Mouse (Mus musculus) adrenal gland, postnatal 0 days (tissue): ENCODE data around the gene Hcn3. TPM values are rescaled to one million over a fixed set of nuclear protein-coding genes. Genes with fewer than 3 reads are reported as not detected.

Source experiments
- polyA plus RNA-seq: library from polyadenylated mRNA; unstranded; fragments of >200 nt; fragmentation: Nextera tagmentation; extraction: Ambion mirVana; gene quantifications from 2 replicates; pipeline ENCODE4 v1.2.1, GENCODE M21; 2015

Hcn3 gene
- polyA plus RNA-seq = 5.8 and 7.6 TPM in 2 replicates

GRCm38 (mm10) chr3:89159616-89160344, at the start of gene Hcn3:
Gene Hcn3, minus strand, starts transcription at chr3:89160196.

GRCm38 (mm10) chr3:89202253-89203141, 42.5 kb upstream of the Hcn3 start, which contains the start of gene Gba:
Gene Gba, plus strand, starts transcription at chr3:89202928.

DNA sequence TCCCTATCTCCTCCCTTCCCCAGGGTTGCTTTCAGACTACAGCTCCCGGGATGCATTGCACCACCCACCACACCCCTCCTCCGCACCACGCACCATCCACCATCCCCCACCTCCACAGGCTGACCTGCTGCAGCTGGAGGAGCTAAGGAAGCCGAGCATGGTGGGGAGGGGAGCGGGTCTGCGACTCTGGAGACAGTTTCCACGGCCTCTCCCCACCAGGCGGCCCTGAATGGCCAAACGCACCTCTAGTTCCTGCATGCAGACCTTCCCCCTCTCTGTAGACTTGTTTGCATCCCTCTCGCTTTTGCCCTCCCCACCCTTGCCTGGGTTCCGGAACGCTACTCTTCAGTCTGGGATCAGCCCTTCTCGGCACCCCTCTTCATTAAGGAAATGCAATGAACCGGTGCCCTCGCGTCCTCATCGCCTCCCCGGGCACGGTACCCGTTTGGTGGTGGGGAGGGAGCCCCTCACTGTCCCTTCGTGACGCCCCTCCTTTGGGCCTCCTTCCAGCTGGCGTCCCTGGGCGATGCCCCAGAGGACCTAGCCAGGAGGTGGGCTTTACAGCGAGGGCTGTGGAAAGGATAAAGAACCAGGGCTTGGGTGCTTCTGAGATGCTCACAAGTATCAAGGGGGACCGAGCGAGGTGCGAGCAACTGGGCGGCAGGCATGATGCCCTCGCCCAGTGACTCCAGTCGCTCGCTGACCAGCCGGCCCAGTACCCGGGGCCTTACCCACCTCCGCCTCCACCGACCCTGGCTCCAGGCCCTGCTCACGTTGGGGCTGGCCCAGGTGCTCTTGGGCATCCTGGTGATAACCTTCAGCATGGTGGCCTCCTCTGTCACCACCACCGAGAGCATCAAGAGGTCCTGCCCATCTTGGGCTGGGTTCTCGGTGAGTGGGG, 23.3 kb upstream of the Hcn3 start, which contains the start of gene Fam189b:
Gene Fam189b, plus strand, starts transcription at position 86 of the 901 bp plus-strand sequence.

GRCm38 (mm10) chr3:89177242-89178106, 17.5 kb upstream of the Hcn3 start, which contains the start of gene Scamp3:
Gene Scamp3, plus strand, starts transcription at chr3:89177473.

DNA sequence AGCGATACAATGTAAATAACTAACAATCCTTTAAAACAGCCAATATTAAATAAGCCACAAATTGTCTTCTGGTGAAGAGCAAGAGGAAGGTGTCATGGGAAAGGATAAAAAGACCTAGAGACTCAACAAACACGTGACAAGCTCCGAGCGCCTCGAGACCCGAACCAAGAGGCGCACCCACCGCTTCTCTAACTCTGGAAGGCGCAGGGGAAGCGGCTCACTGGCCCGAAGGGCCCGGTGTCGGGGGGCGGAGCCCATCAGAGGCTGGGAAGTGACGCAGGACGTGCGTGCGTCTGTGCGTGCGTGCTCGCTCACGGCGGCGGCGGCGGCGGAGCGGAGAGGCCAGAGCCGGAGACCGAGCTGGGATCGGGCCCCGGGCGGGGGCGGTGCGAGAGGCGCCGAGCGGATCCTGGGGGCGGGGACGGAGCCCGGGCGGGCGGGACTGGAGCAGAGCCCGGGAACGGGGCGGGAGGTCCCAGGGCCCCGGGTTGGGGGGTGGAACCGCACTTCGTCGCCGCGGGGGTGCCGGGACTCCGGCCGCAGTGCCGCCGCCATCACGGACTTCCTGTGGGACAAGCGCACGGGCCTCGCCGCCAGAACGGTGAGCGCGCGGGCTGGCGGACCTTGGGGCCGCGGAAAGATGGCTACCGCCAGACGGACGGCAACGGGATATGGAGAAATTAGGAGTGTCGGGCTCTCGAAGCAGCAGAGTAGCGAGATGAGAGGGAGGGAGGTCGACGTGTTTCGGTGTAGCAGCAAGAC, 4.7 kb upstream of the Hcn3 start, which contains the start of gene Clk2:
Gene Clk2, plus strand, starts transcription at position 290 of the 762 bp plus-strand sequence.

DNA sequence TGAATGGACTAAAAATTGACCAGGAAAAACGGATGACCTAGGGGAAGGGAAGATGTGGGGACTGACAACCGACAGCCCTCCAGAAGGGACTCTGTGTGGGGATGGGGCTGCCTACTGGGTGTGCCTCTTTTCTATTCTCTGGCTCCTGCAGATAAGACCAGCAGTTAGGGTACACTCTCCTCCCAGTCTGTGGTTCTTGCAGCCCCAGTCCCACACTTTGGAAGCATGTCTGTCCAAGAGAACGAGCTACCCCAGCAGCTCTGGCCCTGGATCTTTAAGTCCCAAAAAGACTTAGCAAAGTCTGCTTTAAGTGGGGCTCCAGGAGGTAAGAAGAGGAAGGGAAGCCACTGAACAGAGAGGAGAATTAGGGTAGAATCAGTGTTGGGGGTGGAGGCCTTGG, 24.0 kb downstream of the Hcn3 start, which contains the start of gene Pklr:
Gene Pklr, plus strand, starts transcription at position 185 of the 400 bp plus-strand sequence.

DNA sequence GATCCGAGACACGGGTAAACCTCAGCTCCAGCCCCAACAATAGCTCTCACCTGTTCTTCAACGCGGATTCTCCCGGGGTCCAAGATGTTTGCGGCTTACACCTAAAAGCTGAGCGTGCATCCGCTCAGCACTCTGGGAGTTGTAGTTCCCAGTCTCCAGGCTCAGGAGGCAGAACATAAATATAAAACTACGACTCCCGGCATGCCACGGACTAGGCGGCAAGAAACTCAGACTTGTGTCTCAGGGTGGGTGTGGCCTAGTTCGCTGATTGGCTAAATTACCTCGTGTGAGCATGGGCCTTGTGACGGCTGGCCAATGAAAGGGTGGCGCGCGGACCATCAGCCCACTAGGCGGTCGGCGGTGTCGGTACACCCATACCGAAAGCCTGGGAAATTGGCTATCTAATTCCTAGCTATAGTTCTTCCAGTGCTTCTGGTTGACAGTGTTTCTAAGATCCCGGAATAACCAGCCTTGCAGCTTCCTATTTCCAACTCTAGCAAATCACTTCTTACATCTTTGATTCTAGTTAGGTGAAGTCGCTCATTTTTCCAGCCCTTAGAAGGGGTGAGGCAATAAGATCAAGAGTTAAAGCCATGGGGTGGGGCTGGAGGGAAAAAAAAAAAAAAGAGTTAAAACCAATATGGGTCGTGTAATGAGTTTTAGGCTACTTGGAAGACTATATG, 58.0 kb downstream of the Hcn3 start, which contains the start of gene Fdps:
Gene Fdps, minus strand, starts transcription at position 148 of the 683 bp plus-strand sequence.

DNA sequence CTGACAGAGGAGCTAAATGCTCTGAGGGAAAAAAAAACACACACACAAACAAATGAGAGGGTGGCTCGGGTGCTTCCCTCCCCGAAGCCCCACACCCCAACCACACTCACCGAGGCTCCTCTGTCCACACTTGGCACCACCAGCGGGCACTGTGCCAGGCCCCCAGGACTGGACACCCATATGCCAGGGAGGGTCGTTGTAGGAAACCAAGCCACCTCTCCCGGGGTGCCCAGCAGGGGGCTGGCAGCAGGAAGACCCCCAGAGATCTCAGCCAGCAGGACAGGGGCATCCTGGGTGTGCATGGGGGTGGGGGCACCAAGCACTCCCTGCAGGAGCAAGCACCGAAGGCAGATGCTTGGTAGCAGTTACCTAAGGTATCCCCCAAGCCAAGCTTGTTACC, 59.2 kb downstream of the Hcn3 start, which contains the start of gene Gm43738:
Gene Gm43738, minus strand, starts transcription at position 289 of the 400 bp plus-strand sequence.

Other genes starting within 250 kb of the Hcn3 start
- 21.5 and 34.1 TPM in 2 replicates for gene Msto1, start 246.2 kb downstream of the Hcn3 start, polyA plus RNA-seq
- 9.6 and 13.6 TPM in 2 replicates for gene Ash1l, start 209.6 kb downstream of the Hcn3 start, polyA plus RNA-seq
- gene Dap3, start 209.0 kb downstream of the Hcn3 start, polyA plus RNA-seq = 99.1 and 149 TPM in 2 replicates
- 21.4 and 28.7 TPM in 2 replicates for gene Rusc1, start 66.9 kb downstream of the Hcn3 start, polyA plus RNA-seq
- 0.07 TPM in 1 of 2 replicates, not detected in the other for gene Gm43738, start 59.1 kb downstream of the Hcn3 start, polyA plus RNA-seq
- gene Fdps, start 58.2 kb downstream of the Hcn3 start, polyA plus RNA-seq = 166 and 200 TPM in 2 replicates
- 1.1 and 3.9 TPM in 2 replicates for gene Pklr, start 24.1 kb downstream of the Hcn3 start, polyA plus RNA-seq
- gene Clk2, start 4.6 kb upstream of the Hcn3 start, polyA plus RNA-seq = 12.7 and 19.7 TPM in 2 replicates
- gene Scamp3, start 17.3 kb upstream of the Hcn3 start, polyA plus RNA-seq = 75.6 and 121 TPM in 2 replicates
- 22.3 and 31.0 TPM in 2 replicates for gene Fam189b, start 22.9 kb upstream of the Hcn3 start, polyA plus RNA-seq
- gene Gba, start 42.7 kb upstream of the Hcn3 start, polyA plus RNA-seq = 38.2 and 55.0 TPM in 2 replicates
- gene Thbs3, start 55.0 kb upstream of the Hcn3 start, polyA plus RNA-seq = 34.1 and 36.8 TPM in 2 replicates
- 176 and 209 TPM in 2 replicates for gene Mtx1, start 66.9 kb upstream of the Hcn3 start, polyA plus RNA-seq
- 0.90 and 0.91 TPM in 2 replicates for gene Muc1, start 68.9 kb upstream of the Hcn3 start, polyA plus RNA-seq
- 301 and 333 TPM in 2 replicates for gene Krtcap2, start 85.8 kb upstream of the Hcn3 start, polyA plus RNA-seq
- gene Trim46, start 86.1 kb upstream of the Hcn3 start, polyA plus RNA-seq = 2.4 and 7.3 TPM in 2 replicates
- gene Dpm3, start 99.2 kb upstream of the Hcn3 start, polyA plus RNA-seq = 221 and 274 TPM in 2 replicates
- 111 and 136 TPM in 2 replicates for gene Slc50a1, start 110.4 kb upstream of the Hcn3 start, polyA plus RNA-seq
- 24.9 and 28.6 TPM in 2 replicates for gene Efna1, start 120.9 kb upstream of the Hcn3 start, polyA plus RNA-seq
- 2.8 and 8.6 TPM in 2 replicates for gene Efna3, start 162.8 kb upstream of the Hcn3 start, polyA plus RNA-seq
- gene Efna4, start 177.8 kb upstream of the Hcn3 start, polyA plus RNA-seq = 4.9 and 6.7 TPM in 2 replicates
- gene Adam15, start 189.8 kb upstream of the Hcn3 start, polyA plus RNA-seq = 53.7 and 56.4 TPM in 2 replicates
- gene Dcst2, start 201.8 kb upstream of the Hcn3 start, polyA plus RNA-seq = 0.07 and 0.13 TPM in 2 replicates
- gene Dcst1, start 205.1 kb upstream of the Hcn3 start, polyA plus RNA-seq = 0.22 and 0.35 TPM in 2 replicates
- gene Zbtb7b, start 234.6 kb upstream of the Hcn3 start, polyA plus RNA-seq = 1.8 and 3.6 TPM in 2 replicates
- not detected in 2 replicates for gene Lenep, start 242.6 kb upstream of the Hcn3 start, polyA plus RNA-seq